Mouse (Mus musculus) cerebellum, adult 2 months (tissue): Measurements from ENCODE around the gene Ormdl3.

ENCODE experiments used
- CTCF ChIP-seq: fragments of 200-500 bp; IDR thresholded peaks from 2 replicates; pipeline ENCODE4 v1.5.1; 2011; ENCODE audit warnings: low read depth, mild to moderate bottlenecking, control low read depth, low read length, moderate library complexity, borderline replicate concordance; ENCODE audit not compliant: insufficient read depth
- POLR2A ChIP-seq: fragments of 200-500 bp; IDR thresholded peaks from 2 replicates; pipeline ENCODE4 v1.6.1; 2011; ENCODE audit warnings: low read length, control low read depth, borderline replicate concordance; ENCODE audit not compliant: insufficient read depth

GRCm38 (mm10) chr11:98582030-98582388 lies 5.2 kb downstream of the Ormdl3 start:
- no peak for TF ChIP-seq CTCF
- no peak for TF ChIP-seq POLR2A
